Comparison of ENCODE assay signal across 8 mouse cellular contexts in the genomic region with DNA sequence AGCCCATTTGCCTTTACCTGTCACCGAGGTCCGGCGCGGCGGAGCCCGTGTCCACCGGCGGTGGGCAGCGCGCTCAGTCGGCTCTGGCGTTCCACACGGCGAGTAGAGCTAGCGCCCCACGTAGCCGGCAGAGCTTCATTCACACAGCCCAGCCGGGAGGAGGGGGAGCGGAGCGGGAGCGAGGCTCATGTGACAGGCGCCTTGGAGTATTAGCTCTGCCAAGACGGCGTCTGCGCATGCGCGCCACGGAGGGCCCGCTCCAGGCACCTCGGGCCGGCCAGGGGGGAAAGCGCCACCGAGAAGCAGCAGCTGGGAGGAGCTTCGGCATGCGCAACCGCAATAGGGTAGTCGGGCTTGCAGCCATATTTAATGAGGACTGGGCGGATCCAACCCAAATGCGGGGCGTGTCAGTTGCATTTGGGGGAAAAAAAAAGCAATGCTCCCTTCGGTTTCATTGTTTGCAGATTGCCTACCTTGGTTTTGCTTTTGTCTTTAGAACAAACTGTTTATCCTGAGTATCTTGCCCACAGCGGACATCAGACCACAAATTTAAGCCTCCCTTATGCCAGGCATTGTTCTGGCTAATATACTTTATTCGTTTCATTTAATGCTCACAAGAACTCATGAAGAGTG. TPM values are rescaled to one million over a fixed set of nuclear protein-coding genes. Genes with fewer than 3 reads are reported as not detected.
DNase-seq lines count a peak whose midpoint lies in the region; ATAC-seq lines count a peak whose summit lies in the region.

A gene (minus strand): TSS at position 270 of the 633 bp plus-strand sequence.

- DNase-seq in adipocyte (ENCODE audit: low spot score): peak; percentile 95
- DNase-seq in embryo, embryonic 10 days (ENCODE audit: low spot score): peak; percentile 92
- peak; percentile 96 for DNase-seq in gastrocnemius, postnatal 14 days
- DNase-seq in left cerebral cortex, postnatal 10 days (ENCODE audit: extremely low spot score in 1 of 2, low spot score in 2 of 2): peak; percentile 93 to 97
- DNase-seq in right cerebral cortex, postnatal 25 days: peak; percentile 94
- peak; percentile 95 to 96 for DNase-seq in urinary bladder, postnatal 4 days (ENCODE audit: low spot score in 2 of 2)

- peak; percentile 88 for ATAC-seq in inflammation-experienced regulatory T-cells, adult 6 months
- peak; percentile 99 for ATAC-seq in megakaryocyte-erythroid progenitor cell, adult 5-6 weeks (replicated peaks; ENCODE audit: low FRiP score, low TSS enrichment, poor library complexity, severe bottlenecking)

- intact Hi-C loops in gastrocnemius, postnatal 14 days (cut with DNase I; ENCODE audit: low total_unique reads): no loop called here
- intact Hi-C loops in left cerebral cortex, postnatal 10 days (cut with DNase I): loop anchor here (5.0 kb wide), 2 partner anchors 103 to 132 kb away; no protein-coding TSS in a partner anchor

RNA-seq across cellular contexts. Expression of the gene that starts here (rescaled TPM):
- 10 to 100 TPM; 10.8 to 18.2 TPM for total RNA-seq in gastrocnemius, postnatal 14 days (2021)
- polyA plus RNA-seq in inflammation-experienced regulatory T-cells, adult 6 months (2017; shearing (Covaris generic)): 1 to 10 TPM; 2.0 to 4.8 (median 2.6) TPM
- 10 to 100 TPM; 16.2 to 20.1 TPM for total RNA-seq in left cerebral cortex, postnatal 10 days (2021)
- total RNA-seq in megakaryocyte-erythroid progenitor cell, adult 5-6 weeks (2014; fragmentation: Nextera tagmentation): 2.0 and 2.2 TPM in 2 replicates
- 1.5 and 4.0 TPM in 2 replicates for total RNA-seq in megakaryocyte-erythroid progenitor cell, adult 5-6 weeks (2017)

Comparison
In these comparisons a context has a peak if more than half of its experiments do, and no peak if none do; other contexts are left out.
1. Peak in every context shown above with its lines: DNase-seq and ATAC-seq.